Mouse (Mus musculus) brain, embryonic 14.5 days (tissue): ENCODE data around the gene Fam110a. TPM values are rescaled to one million over a fixed set of nuclear protein-coding genes. Genes with fewer than 3 reads are reported as not detected.

ENCODE experiments used
- DNase-seq: peaks from one replicate; pipeline ENCODE4 v3.0.0-alpha.2; 2011; ENCODE audit warnings: low read depth
- CTCF ChIP-seq: fragments of 200-500 bp; IDR thresholded peaks from 2 replicates; pipeline ENCODE4 v1.5.1; 2012; ENCODE audit warnings: inconsistent platforms, mild to moderate bottlenecking, moderate library complexity, borderline replicate concordance; ENCODE audit not compliant: insufficient read depth, insufficient read length; ENCODE audit errors: extremely low read depth
- POLR2A ChIP-seq: fragments of 200-500 bp; IDR thresholded peaks from 2 replicates; pipeline ENCODE4 v1.6.1; 2012; ENCODE audit warnings: mild to moderate bottlenecking, inconsistent platforms, borderline replicate concordance; ENCODE audit not compliant: poor library complexity, insufficient read depth, insufficient read length, severe bottlenecking; ENCODE audit errors: extremely low read depth
- polyA plus RNA-seq: library from polyadenylated mRNA; depleted of rRNA; stranded (reverse); fragments of >200 nt; gene quantifications from 2 replicates; pipeline ENCODE4 v1.2.3, GENCODE M21; 2012

Gene Fam110a
- polyA plus RNA-seq, 1 experiment: 40.1 TPM

DNA sequence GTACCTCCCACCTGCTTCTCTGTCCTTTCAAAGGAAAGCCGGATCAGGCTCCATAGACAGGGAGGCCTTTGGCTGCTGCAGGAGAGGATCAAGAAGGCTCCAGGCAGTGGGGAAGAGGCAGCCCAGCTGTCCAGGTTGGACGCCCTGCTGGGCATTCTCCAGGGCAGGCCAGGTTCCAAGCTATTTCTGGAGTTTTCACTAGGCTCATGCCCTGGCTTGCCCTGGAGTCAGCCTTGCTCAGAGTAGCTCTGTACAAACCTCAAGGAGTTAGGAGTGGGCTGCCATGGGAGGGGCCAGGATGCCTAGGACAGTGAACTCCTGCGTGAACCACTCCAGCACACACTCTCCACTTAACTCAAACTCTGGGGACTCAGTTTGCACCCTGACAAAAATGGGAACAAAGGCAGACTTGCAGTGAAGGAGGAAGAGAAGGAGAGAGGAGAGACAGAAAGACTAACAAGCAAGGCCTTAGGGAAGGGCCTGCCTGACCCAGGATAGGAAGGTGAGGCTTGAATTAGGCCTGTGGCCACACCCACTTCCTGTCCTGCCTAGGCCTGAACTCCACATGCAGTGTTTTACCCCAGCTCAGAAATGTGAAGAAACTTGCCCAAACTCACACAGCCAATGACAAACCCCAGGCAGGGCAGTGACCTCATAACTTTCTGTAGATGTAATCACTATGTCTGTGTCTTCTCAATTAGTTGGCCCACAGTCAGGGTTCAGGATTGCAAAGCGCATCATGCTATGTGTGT, 2.2 kb downstream of the Fam110a start:
- no peak for DNase-seq
- TF ChIP-seq CTCF (no peak), POLR2A (no peak)

DNA sequence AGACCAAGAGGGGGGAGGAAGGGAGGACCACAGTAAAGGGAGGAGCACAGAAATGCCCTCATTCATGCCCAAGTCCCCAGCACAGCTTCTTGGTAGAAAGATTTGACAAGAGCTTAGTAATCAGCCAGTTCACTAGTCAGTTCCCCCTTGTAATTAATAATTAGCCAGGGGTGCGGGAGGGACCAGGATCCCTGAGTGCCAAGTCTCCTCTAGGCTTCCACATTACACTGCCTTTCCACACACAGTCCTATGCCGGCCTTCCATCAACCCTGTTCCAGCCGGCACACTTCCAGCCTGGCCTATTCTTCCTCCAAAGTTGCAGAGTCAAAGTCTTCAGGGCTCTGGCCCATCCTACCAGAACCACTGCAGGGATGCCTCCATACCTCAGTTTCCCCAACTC, 4.0 kb downstream of the Fam110a start:
- no peak for TF ChIP-seq CTCF
- TF ChIP-seq POLR2A: no peak
- no peak for DNase-seq

- TF ChIP-seq POLR2A: no peak
- TF ChIP-seq CTCF: peak; percentile 15; the same call in 1 of the 2 replicates
- DNase-seq: no peak
These were observed 4.7 kb downstream of the Fam110a start for GRCm38 (mm10) chr2:151975295-151975694.

DNA sequence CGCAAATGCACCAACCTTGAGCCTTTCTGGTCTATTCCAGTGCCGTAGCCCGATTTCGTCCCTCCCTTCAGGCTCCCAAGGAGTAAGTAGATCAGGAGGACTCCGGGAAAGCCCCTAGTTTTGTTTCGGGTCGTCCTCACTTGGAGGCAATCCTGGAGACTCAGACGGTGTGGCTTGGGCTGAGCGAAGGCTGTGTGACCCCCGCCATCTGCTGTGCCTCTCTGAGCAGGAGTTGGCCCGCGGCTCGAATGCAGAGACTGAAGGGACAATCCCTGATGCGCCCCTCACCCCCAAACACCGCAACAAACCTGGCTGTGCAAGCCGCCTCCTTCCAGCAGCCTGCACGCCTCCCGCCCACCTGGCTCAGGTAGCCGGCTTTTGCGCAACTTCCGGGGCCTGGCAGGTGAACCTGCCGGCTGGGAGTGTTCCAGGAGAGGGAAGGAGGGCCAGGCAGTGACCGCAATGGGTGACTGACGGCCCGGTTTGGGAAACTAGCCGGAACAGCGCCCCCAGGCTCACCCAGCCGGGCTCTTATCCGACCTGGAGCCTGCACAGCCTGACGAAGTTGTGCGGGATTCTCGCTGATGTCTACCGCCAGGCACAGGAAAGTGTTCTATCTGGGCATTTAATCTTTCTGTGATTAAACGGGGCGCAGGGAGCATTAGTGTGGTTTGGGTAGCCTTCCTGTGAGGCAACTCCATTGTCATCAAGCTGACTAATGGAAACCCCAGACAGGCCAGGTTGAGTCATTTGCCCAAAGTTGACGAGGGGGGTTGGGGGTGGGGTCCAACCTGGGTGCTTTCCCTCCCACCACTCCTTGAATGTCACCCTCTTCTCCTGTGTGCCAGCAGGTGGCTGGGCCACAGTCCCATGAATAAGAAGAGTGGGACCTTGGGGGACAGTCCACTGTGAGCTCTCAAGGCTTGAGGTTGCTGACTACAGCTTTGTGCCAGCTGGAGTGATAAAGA, 6.1 kb downstream of the Fam110a start:
- peak; percentile 46 for DNase-seq
- TF ChIP-seq CTCF (peak; percentile 23; the same call in 1 of the 2 replicates), POLR2A (no peak)

DNA sequence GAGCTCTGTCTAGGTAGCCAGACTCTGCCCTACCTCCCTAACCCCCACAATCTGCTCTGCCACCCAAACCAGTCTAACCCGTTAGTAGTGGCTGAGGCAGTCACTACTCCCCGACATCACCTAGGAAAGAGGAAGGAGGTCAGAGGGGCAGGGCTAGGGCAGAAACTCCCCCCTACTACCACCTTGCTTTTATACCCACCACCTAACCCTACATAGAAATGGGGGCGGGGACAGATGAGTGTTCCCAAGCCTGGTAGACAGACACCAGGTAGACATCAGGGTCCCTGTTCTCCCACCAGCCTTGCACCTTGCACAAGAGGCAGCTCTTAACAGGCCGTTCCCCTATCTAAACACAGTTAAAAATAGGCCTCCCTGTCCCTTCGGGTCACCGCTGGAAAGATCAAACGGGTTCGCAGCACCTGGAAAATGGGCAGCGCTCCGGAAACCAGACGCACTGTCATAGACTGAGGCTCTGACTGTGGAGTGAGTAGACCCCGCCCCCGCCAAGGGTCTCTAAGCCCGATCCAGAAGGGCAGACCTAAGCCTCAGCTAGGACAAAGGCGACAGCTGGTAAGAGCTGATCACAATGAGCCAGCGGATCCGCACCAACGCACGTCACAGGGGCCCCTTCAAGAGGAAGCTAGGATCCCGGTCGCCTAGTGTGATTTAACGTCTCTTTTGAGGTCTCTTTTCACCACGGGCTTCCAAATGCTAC, 7.0 kb downstream of the Fam110a start:
- TF ChIP-seq POLR2A: peak; percentile 17; the same call in 1 of the 2 replicates
- no peak for TF ChIP-seq CTCF
- peak; percentile 87 for DNase-seq

DNA sequence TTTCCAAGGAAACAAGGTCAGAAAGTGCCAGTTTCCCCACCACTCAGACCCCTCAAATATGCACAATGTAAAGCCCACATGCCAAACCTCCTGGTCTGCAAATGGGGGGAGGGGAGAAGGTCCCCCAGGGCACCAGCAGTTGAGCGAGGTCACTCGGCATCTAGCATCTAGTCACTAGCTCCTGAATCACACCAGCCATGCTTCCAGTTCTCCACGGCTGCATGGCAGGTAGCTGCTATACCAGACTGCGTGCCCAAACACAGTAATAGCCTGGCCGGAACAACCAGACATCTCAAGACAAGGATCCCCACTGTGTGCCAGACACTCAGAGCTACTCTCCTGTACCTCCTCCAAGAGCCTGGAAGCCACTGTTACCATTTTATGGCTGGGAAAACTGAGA, 8.3 kb downstream of the Fam110a start:
- TF ChIP-seq CTCF (no peak), POLR2A (no peak)
- no peak for DNase-seq

DNA sequence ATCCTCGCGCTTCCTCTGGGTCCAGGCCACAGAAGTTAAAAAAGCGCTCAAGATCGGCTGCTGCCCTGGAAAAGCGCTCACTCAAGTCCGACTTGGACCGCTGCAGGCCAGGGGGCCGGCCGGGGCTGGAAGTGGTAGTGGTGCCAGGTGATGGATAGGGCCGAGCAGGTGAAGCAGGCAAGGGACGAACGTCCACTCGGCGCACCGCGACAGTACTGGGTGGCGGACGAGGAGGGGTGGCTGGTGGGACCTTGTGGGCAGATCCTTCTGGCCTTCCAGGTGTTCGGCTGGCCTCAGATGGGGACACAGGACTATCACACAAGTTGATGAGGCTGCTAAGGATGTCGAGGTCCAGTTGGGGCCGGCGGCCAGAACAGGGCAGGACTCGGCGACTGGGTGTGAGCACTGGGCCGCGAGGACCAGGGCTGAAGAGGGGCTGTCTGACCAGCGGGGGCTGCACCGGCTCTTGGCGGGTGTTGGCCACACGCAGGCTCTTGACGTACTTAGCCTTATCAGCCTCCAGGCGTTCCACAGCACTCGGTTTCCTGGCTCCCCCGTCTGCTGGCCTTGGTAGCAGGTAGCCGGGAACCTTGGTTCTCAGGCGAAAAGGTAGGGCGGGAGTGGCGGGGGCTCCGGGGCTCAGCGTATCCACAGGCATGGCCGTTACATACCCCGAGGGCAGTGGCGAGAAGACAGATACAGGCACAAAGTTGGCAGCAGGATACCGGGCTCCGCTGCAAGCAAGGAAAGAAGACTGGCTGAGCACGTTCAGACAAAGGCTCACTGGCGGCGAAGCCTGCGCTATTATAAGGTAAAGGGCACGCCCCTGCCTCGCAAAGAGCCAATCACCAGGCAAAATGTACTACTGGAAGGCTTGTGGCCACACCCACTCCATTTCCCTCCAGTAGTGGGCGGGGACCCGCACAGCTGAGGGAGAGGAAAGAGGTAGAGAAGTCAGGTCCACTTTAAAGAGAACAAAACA, 9.5 kb downstream of the Fam110a start:
- TF ChIP-seq POLR2A (peak; percentile 87; the same call in 1 of the 2 replicates), CTCF (no peak)
- DNase-seq: peak; percentile 98

- TF ChIP-seq CTCF (no peak), POLR2A (no peak)
- no peak for DNase-seq
These were observed 10.6 kb downstream of the Fam110a start for GRCm38 (mm10) chr2:151969396-151969795.

GRCm38 (mm10) chr2:151968986-151969385, 11.0 kb downstream of the Fam110a start:
- DNase-seq: no peak
- no peak for TF ChIP-seq POLR2A
- TF ChIP-seq CTCF: no peak

GRCm38 (mm10) chr2:151968451-151968850, 11.6 kb downstream of the Fam110a start:
- DNase-seq: no peak

More at GRCm38 (mm10) chr2:151968451-151968850, 11.6 kb downstream of the Fam110a start:
- no peak for TF ChIP-seq CTCF
- no peak for TF ChIP-seq POLR2A
